Mouse (Mus musculus) heart, adult 9 months (tissue): ENCODE measurements around the gene Agk.

Experiments used
- DNase-seq, 2 experiments: peaks; one replicate each; pipeline ENCODE4 v3.0.0; 2022; ENCODE audit warnings: low spot score in 2 of 2

Gene Agk

GRCm38 (mm10) chr6:40324897-40325841 lies at the start of gene Agk:
Agk (plus strand) TSS chr6:40325172.
- DNase-seq = peak; percentile 65 to 66

DNA sequence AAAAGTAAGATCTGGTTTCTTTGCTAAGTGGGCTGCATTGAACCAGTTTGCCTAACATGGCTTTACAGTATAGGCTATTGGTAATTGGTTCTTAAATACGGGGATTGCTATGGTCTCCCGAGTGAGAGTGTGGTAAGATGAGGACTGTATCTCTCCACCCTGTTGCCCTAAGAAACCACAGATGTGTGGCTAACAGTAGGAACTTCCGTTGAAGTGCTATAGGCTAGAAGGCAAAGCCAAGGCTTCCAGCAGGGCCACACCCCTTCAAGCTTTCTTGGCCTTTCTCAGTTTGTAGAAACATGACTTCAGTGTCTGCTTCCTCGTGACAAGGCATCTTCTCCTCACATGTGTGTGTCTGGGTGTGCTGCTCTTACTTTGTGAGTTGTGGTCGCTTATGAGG lies 24.3 kb upstream of the Agk start:
- DNase-seq = no peak

DNA sequence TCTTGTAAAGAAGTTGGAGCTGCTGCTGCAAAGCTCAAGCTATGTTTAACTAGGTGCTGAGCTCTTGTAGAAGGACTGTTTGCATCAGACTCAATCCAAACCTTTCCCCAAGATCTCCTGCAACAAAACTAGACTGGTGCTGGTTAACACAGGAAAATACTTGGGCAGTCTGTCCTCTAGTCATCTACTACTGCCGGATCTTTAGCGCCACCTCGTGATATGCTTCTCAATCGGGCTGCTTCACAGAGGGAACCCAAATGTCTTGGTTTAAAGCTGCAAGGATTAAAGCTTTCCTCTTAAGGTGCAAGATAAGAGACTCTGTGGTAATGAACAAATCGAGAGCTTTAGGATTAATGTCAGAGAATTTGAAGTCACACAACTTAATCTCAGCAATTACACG lies 21.6 kb upstream of the Agk start:
- DNase-seq = peak in 1 of 2 experiments; percentile 1

GRCm38 (mm10) chr6:40304972-40305371 lies 20.0 kb upstream of the Agk start:
- no peak for DNase-seq

DNA sequence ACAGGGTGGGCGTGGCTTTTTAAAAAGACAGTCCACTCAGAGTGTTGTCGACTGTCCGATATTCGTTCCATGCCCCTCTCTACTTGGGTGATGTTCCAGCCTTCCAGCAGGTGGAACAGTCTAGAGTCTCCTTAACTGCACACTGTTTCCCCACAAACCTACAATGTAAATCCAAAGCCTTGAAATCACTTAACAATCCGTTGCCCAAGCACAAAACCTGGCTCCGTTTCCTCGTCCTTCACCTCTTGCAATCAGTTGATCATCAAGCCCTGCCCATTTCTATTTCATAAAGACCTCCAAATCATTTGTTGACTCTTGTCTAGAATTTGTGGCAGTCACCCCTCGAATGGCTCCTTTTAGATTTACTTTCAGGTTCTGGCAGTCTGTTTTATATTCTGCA lies 1.4 kb downstream of the Agk start:
- DNase-seq = no peak

GRCm38 (mm10) chr6:40333497-40333896 lies 8.5 kb downstream of the Agk start:
- no peak for DNase-seq

GRCm38 (mm10) chr6:40336735-40337731 lies 12.1 kb downstream of the Agk start:
- DNase-seq = no peak

DNA sequence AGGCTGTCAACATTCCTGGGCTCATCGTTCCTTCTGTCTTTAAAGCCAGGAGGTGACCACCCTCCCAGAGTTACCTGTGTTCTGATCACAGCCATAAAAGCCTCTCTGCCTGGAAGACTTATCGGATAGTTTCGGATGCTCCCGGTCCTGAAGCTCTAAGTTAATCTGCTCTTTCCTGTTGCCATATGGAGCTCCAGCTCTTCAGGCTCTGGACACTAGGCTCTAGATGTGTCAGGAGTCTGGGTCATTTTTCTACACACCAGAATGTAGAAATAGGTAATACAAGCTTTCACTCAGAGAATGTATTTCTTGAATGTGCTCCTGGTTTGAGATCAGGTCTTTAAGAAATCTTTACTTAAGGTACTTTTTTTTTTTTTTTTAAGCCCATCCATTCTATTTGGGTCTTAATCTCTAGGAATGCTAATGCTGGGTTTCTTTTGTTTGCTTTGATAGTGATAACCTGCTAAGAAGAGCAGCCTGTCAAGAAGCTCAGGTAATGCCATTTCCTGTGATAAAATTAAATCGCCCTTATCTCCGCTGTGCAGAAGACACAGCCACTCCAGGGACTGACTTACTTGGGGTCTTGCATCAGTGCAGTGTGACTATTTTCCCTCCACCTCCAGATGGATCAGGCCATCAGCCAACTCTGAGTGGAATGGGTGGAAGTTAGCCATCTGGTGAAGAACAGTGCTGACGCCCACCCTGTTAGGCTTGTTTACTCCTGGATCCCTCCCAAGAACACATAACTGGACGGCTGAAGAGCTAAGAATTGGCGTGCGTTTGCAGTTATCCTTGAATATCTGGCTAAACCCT lies 22.2 kb downstream of the Agk start:
- DNase-seq = peak; percentile 61 to 67

GRCm38 (mm10) chr6:40347772-40348111 lies 22.8 kb downstream of the Agk start:
- DNase-seq = no peak

- no peak for DNase-seq
Observed at GRCm38 (mm10) chr6:40350041-40350440, 25.1 kb downstream of the Agk start.

- DNase-seq = no peak
Observed at GRCm38 (mm10) chr6:40350856-40351255, 25.9 kb downstream of the Agk start.

DNA sequence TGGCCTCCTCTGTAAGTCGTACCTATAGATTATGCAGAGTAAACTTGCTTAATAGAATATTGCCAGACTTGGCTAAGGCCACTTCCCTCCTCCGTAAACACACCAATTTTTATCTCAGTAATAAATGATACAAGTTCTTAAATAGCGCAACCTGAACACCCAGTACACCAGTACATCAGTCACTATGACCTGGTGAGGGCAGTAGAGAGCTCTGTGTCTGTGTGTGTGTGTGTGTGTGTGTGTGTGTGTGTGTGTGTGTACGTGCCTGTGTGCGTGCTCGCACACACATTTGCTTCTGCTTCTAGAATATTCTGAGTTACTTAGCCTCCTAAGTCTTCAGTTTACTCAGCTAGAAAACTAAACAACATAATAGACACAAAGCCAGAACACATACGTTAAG lies 28.4 kb downstream of the Agk start:
- no peak for DNase-seq

GRCm38 (mm10) chr6:40371031-40371430 lies 46.1 kb downstream of the Agk start:
- DNase-seq = no peak

GRCm38 (mm10) chr6:40380181-40380580 lies 55.2 kb downstream of the Agk start:
- no peak for DNase-seq

GRCm38 (mm10) chr6:40381908-40382307 lies 56.9 kb downstream of the Agk start:
- DNase-seq = no peak

- DNase-seq = no peak
Observed at GRCm38 (mm10) chr6:40385682-40386081, 60.7 kb downstream of the Agk start.

DNA sequence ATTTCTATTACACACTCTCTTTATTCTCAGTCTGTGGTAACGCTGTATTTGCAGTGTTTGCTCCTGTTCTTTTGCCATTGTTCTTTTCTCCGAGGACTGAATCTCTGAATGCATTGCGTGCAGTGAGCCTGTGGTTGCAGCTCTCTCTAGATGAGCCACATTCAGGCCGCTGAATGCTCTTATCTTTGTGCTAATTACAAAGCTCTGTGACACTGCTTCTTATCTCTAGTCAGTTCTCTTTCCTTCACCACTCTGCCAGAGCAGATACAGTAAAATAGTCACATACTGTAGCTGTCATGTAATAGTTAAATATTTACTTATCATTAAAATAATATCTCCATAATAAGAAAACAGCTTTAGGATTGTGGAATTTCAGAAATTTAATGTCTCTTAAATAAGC lies 63.7 kb downstream of the Agk start:
- DNase-seq = no peak

- DNase-seq = no peak
Observed at GRCm38 (mm10) chr6:40390975-40391374, 66.0 kb downstream of the Agk start.

GRCm38 (mm10) chr6:40393213-40393612 lies 68.2 kb downstream of the Agk start:
- DNase-seq = peak; percentile 12 to 24

DNA sequence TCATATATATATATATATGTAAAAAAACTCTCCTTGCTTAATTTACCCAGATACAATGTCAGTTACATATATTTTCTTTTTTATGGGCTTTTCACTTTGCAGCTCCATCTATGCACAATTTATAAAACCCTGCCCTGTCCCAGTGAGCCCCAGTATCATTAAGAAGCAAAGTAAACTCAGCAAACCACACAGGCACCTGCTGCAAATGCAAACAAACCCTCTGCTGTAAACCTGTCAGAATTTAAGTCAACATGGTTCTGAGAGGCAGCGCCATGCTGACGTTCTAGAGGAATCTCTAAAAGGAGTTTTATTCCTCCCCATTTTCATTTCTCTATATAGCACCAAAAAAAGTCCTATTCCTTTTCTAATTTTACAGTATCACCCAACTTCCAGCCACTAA lies 77.1 kb downstream of the Agk start:
- no peak for DNase-seq

- DNase-seq = no peak
Observed at GRCm38 (mm10) chr6:40403640-40404285, 78.8 kb downstream of the Agk start.
